Mouse (Mus musculus) gastrocnemius, adult 18-20 months (tissue): Measurements from ENCODE around the gene Nphs1. TPM values are rescaled to one million over a fixed set of nuclear protein-coding genes. Genes with fewer than 3 reads are reported as not detected.
A peak's percentile ranks its signal among the peaks of the same experiment; 100 is the strongest.
"Not testable (repeated sequence)": the region's sequence is repeated elsewhere in the genome, so short reads cannot be mapped to it uniquely, and the experiment has no call there.

ENCODE experiments used
- DNase-seq: peaks from one replicate; pipeline ENCODE4 v3.0.0; 2021; ENCODE audit warnings: low spot score
- total RNA-seq, 2 experiments: library from RNA; stranded (reverse); gene quantifications; 2 replicates each; pipeline ENCODE4 v1.2.3; 2021

Gene Nphs1
- total RNA-seq, 2 experiments from 2014 or later = not detected

DNA sequence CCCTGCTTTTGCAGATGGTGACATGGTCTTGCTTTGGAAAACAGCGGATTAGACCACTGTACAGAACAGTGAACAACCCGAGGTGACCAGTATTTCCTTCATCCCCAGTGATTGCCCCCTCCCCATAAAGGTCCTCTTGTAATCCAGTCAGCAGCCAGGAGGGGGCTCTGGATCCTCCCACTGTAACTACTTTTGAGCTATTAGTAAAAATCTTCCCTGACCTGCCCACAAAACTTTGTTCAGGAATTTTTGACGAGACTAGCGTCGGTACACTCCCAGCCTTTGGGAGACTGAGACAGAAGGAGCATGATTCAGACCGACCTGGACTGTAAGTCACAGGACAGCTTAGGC, 32.8 kb downstream of the Nphs1 start:
- DNase-seq = no peak

DNA sequence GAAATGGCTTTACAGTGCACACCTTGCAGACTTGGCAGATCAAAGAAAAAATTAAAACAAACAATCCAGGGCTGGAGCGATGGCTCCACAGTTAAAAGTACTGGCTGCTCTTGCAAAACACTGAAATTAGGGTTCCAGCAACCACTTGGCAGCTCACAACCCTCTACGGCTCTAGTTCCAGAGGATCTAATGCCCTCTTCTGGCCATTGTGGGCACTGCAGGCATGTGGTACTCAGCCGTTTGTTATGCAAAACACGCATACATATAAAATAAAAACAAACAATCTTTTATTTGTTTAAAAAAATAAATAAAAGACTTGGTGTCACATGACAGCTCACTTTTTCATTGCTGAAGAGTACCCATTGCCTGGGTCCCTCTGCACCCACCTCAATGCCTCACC, 34.6 kb downstream of the Nphs1 start:
- DNase-seq = peak; percentile 73

DNA sequence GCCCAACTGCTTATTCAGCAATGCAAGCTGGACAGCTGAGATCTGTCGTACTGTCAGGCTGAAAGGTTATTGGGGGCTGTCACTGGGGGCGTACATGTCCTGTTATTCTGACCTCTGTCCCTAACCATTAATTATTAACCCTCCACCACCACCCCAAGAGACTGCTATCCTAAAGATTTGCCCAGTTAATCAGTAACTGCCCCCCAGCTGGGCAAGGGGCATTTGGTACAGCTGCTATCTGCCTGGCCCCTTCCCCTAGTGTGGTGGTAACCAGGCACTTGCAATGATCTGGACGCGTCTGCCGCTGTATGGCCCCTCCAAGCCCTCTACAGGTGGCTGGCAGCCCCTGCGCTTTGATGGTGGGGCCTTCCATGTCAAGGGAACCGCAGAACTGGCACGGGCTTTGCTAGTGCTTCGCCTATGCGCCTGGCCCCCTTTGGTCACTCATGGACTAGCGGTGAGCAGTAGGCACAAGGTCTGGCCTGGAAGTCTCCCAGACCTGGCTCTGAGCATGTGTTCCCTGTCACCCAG, 35.4 kb downstream of the Nphs1 start, which contains the start of gene Prodh2:
Gene Prodh2 (plus strand): TSS at position 222 of the 531 bp plus-strand sequence.
- no peak for DNase-seq

DNA sequence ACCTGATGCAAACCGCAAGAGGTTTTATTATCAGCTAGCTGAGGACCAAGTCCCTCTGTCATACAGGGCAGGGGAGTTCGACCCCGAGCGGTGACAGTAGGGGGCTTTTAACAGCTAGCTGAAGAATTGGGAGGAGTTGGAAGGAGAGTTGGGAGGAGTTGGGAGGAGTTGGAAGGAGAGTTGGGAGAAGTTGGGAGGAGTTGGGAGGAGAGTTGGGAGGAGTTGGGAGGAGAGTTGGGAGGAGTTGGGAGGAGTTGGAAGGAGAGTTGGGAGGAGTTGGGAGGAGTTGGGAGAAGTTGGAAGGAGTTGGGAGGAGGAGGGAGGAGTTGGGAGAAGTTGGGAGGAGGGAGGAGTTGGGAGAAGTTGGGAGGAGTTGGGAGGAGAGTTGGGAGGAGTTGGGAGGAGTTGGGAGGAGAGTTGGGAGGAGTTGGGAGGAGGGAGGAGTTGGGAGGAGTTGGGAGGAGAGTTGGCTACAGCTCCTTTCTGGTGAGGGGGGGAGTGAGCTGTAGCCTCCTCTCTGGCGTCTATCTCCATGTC, 37.5 kb downstream of the Nphs1 start:
- DNase-seq = not testable (repeated sequence)

DNA sequence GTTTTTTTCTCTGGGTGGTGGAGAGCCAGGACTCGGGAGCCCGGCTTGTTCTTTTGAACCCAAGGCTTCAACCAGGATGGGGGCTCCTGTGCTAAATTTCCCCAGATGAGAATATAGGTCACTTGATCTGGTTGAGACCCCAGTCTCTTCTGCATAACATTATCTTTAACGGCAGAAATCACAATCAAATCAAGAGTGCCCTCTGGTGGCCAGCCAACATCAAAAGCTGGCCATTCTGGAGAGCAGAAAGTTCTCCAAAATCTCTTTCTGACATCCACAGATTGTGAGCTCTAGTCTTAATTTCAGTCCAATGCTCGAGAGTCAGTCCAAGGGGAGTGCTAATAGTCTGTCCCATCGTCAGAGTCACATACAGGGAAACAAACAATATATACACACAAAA, 43.0 kb downstream of the Nphs1 start:
- DNase-seq = not testable (repeated sequence)

DNA sequence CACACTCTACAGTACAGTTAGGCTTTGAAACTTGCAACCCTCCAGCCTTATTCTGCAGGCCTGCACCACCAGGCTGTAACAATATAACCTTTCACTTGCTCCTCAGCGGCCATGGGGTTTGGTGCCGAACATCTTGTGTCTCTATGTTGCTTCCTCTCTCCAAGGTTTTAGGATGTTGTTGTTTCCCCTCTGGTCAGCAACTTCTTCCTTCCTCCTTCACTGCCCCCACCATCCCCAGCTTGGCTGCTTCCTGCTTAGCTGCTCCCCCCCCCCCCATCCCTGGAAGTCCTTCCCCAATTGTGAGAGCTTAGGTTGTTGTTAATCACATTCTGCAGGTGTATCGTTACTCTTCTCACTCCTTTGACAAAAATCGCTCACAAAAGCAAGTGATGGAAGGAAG, 49.9 kb downstream of the Nphs1 start:
- no peak for DNase-seq

DNA sequence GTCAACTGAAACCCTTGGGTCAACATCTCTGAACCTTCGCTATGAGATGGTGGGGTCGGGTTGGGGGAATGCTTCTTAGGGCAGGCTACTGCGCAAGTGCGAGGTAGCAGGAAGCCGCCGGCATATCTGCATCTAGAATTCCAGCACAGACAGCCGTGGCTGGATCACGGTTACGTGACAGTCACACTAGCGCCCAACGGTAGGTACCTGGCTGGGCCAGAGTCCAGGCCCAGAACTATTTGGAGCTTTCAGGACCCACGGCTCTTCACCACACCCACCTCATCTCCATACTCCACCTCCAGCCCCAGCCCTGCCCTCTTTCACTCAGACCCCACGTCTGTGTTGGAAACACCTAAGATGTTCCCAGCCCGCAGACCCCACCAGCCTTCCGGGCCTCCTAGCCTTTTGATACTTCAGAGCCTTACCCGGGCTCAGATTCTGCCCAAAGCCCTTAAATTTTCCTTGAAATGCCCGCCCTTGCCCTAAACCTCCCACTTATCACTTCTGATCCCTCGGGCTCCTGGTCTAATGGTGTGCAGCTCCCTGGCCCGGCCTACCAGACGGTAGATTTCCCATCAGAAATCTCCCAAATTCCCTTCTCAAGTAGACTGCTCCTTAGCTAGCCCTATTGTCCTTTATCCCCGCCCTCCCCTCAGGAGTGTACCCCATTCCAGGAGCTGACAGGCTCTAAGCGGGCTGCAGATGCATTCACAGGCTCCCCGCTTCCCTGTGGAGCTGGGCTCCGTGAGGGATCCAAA, 57.1 kb downstream of the Nphs1 start:
- no peak for DNase-seq

DNA sequence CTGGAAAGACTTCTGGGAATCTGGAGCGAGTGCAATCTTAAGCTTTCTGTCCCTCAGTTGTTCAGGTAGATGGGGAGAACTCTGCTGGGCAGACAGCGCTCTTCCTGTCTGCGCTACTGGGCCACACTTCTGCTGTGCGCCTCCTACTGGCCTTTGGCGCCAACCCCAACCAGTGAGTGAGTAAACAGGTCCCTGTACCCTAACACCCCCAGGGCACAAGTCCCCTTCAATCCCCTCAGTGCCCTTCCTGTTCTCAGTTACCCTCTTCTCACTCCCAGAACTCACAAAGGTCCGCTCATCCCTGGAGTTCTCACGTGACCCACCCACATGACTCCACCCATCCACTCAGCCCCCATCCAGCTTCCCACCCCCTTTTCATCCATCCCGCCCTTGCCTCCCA, 60.2 kb downstream of the Nphs1 start:
- DNase-seq = no peak

DNA sequence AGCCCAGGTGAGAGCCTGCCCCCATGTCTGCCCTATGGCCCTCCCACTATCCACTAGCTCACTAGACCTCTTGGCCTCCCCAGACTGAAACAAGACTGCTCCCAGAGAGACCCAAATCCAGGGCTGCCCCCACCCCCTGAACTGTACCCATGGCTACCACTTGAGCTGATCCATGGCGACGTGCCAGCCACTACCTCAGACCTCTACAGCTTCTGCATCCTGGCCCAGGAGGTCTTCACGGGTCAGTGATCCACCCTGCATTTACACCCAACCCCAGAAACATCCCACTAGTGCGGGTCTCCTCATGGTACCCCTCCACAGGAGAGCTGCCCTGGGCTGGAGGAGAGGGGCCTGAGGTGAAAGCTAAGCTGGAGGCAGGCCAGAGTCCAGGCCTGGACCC, 62.3 kb downstream of the Nphs1 start:
- no peak for DNase-seq

DNA sequence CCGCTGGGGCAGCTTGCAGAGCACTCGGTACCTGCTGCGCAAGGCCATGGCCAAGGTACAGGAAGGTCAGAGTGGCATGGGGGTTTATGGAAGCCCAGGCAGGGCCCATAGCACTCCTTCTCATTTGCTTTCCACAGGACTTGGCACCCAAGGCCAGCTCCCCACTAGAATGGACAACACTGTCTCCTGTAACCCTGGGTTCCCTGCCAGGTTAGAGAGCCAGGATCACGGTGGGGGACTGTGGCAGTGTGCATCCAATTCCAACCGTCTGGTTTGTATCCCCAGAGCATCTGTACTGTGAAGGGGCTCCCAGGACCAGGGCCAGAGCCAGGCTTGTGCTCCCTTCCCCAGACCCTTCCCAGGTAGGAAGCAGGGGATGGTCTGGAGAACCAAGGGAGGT, 62.7 kb downstream of the Nphs1 start:
- DNase-seq = no peak

DNA sequence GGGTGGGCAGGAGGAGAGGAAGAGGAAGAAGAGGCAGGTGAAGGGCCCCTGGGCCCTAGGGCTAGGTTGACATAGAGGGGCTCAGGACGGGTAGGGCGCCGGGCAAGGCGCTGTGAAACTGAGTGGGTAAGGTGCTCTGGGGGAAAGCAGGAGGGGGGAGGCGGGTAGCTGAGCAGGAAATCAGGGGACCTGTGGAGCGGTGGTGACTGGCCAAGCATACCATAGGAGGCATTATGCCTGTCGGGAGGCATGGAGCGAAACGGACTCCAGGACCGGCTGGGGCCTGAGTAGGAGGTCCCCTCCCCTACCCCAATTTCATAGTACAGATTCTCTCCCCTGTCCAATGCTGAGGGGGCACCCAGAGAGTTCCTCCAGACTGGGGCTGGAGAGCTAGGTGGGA, 64.8 kb downstream of the Nphs1 start:
- DNase-seq = no peak

DNA sequence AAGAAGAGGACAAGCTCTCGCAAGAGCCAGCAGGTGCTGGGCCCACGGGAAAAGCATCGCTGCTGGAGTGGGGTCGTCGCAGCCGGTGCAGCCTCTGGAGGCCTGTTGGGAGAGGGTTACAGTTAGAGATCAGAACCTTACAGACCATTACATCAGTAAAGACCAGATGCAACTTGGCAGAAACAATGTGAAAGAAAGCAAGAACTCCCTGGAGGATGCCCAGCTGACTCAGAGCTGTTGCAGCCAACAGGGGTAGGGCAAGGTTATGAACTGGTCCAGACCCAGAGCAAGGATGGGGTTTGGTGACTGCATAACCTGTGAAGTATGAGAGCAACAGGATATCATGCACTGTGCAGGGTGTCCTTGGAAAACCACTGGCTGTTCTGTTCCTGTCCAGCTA, 66.4 kb downstream of the Nphs1 start:
- no peak for DNase-seq

DNA sequence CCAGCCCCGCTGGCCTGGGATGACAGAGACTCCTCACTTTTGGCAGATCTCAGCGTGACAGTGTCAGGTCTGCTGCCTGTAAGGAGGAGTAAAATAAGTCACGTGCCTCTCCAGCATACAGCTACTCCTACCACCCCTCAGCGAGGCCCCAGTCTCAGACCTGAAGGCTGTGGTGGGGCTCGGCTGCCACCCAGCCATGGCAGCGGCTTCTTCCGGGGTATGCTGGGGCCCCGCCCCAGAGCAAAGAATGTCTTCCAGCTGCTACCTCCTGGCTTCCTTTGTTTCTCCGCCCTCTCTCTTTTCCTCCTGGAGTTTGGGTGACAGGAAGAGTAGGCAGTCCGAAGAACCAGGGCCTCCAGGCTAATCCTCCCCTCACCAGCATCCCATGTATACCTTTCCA, 67.8 kb downstream of the Nphs1 start:
- DNase-seq = no peak

DNA sequence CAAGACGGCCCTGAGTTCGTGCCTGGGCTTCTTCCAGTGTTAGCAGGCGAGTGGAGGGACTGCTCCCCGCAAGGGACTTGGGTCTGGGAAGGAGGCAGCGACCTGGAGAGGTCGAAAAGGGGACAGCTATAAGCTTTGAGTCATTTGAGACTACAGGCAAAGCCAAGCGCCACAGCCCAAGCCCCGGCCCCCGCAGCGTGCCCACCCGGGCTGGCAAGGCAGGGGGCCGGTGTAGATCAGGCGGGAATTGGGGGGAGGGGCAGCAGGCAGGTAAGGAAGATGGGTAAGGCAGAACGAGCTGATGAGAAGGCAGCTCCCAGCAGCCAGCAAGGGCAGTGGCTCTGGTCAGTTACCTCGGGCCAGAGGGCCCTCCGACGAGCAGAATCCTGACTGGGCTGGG, 68.3 kb downstream of the Nphs1 start:
- no peak for DNase-seq

DNA sequence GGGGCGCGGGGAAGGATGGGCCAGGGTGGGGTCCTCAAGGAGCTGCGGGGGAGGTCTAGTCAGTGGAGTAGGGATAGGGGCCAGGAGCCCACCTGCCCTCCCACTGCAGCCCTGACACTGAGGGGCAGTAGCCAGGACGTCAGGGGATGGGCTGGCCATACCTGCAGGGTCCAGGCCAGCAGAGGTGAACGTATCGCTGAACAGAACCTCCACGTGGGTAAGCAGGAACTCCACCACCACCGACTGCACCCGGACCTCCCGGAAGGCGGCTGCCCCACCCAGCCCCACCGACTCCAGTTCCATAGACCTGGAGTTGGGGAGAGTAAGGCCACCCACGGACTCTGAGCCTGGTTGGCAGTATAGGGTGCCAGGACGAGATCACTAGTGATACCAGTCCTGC, 68.9 kb downstream of the Nphs1 start:
- DNase-seq = no peak

DNA sequence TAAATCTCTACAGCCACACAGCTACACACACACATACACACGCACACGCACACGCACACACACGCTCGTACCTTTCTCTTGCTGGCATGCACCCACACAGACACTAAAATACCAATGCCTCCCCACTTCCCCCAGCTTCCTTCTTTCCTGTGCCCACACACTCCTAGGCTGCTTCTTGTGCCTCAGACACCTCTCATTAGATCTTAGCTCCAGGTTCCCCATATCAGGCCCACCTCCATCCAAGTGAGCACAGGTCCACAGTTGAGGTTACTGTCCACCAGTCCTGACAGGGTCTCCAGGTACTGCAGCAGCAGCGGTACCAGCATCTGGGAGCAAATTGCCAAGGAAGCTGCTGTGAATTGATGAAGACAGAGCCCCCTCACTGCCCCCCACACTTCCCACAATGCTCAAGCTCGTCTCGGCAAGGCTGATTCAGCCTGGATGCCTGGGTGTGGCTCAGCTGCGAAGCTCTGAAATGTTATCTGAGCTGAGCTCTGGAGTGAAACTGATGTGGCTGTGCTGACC, 73.2 kb downstream of the Nphs1 start:
- no peak for DNase-seq

DNA sequence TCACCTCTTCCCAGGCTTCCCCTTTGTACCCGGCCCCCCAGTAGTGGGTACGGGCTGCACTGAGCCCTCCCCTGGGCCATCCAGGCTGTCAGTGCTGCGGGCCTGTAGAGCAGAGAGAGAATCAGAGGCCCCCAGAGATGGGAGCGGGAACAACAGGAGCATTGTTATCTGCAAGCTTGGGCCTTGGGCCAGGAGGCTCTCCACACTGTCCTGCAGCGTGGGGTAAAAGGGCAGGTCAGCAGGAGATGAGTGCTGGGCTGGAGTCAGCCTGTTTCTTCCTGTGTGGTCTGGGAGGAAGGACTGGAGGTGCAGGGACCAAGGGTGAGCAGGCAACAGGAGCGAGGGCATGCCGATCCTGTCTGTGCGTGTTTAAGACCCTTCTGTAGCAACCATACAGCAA, 74.8 kb downstream of the Nphs1 start:
- no peak for DNase-seq

DNA sequence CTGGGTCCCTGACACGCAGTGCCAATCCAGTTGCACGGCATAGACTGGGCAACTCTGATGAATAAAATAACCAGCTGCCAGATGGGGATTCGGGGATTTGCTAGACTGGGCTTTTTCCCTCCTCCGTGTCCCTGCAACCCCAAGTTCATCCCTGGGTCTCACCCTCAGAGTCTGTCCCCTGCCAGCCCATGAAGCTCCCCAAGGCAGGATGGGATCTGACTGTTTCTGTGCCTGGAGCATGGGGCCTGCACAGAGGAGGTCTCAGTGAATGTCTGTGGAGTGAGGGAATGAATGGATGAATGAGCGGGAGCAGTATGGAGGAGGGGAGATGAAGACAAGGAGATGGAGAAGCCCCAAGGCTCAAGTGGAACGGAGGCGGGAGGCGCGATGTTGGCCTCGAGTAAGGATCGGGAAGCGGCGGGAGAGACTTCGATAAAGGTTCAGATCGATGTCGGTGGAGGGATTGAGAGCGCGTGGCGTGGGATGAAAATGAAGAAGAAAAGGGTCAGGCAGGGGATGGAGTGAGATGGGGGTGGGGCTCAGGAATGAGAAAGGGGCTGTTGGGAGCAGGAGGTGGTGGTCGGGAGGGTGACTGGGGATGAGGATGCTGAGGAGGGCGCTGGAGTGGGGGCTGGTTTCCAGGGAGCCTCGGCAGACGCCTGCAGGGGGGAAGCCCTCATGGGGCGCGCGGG, 76.0 kb downstream of the Nphs1 start:
- DNase-seq = no peak

DNA sequence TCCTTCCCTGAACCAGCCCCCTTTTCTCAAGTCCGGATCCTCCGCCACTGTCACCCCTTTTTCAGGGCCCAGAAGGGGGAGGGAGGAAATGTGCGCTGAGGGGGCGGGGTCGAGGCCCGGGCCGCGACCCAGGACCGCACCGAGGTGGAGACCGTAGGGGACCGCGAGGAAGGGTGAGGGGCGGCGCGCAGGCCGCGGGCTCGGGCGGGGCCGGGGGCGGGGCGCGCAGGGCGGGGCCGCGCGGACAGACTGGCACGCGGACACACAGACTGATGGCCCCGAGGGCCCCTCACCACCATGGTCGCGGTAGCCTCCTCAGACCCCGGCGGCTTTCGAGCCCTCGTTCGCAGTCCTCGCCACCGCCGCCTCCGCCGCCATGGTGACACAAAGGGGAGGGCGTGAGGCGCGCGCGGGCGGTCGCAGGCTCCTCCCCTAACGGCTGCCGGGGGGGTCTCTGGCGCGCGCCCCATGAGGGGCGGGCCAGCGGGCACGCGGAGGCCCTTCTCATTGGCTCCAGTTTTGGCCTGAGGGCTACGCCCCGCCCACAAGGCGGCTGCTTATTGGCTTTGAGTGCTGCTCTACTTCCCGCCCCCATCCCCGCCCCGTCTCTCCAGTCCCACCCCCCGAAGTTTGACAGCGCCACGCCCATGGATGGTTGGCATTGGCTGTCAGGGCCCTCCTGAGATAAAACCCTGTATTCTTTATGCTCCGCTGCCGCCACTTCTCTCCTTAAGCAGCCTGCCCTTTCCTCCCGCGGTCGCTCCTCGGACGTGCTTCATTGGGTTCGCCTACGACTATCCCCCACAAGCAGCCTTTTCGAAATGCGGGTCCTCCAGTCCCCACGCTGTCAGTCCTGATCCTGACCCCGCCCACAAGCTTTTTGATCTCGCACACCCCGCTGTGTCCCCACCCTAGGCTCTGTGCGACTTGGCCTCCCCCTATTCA, 76.8 kb downstream of the Nphs1 start, which contains the start of gene Arhgap33:
Gene Arhgap33 (minus strand): TSS at position 428 of the 945 bp plus-strand sequence.
- DNase-seq = peak; percentile 92
